Mouse (Mus musculus) embryo, embryonic 10 days (tissue): ENCODE measurements around the gene Dnah12.
A peak's percentile ranks its signal among the peaks of the same experiment; 100 is the strongest.
"Not testable (repeated sequence)": the region's sequence is repeated elsewhere in the genome, so short reads cannot be mapped to it uniquely, and the experiment has no call there.

ENCODE experiments used
- DNase-seq: peaks from one replicate; pipeline ENCODE4 v3.0.0-alpha.2; 2015; ENCODE audit warnings: low spot score

Dnah12 gene

GRCm38 (mm10) chr14:26692974-26693373 is at the start of gene Dnah12:
Dnah12 (plus strand) TSS chr14:26693274.
- no peak for DNase-seq

GRCm38 (mm10) chr14:26645989-26646650 is 47.0 kb upstream of the Dnah12 start:
- DNase-seq: no peak

GRCm38 (mm10) chr14:26647811-26648210 is 45.3 kb upstream of the Dnah12 start:
- DNase-seq: no peak

DNA sequence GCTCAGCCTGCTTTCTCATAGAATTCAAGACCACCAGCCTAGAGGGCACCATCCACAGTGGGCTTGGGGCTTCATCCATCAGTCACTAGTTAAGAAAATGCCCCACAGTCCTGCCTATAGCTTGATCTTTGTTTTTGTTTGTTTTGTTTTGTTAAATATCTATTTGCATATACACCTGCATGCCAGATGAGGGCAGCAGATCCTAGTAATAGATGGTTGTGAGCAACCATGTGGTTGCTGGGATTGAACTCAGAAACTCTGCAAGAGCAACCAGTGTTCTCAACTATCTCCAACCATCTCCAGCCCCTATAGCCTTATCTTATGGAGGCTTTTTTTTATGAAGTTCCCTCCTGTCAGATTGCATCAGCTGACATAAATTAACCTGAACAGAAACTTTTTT is 41.2 kb upstream of the Dnah12 start:
- DNase-seq: no peak

DNA sequence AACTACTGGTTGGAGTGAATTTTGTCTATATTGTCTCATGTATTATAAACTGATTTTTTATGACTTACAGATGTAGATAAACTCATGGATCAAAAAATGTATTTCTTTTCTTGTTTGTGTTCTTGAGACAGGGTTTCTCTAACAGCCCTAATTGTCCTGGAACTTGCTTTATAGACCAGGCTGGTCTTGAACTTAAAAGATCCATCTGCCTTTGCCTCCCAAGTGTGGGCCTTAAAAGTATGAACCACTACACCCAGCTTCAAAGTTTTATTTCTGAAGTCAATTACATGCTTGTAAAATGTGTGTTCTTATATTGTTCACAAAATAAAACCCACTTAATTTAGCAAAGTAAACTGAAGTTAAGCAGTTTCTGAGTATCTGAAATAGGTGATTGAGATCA is 34.9 kb upstream of the Dnah12 start:
- DNase-seq: no peak

DNA sequence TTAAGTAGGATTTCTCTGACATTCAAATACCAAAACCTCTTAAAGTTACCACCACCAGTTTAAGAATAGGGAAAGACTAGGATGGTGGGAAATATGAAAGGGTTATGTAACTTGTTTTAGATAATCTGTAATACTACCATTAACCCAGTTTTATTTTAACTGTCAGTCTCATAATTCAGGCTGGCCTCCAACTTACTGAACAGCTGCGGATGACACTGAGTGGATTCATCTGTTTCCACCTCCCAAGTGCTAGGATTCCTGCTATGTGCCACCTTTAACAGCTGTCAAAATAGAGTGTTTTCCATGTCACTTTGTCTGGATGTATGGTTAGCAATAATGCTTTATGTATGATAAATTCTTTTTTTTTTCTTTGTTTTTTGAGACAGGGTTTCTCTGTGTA is 32.8 kb upstream of the Dnah12 start:
- DNase-seq: no peak

DNA sequence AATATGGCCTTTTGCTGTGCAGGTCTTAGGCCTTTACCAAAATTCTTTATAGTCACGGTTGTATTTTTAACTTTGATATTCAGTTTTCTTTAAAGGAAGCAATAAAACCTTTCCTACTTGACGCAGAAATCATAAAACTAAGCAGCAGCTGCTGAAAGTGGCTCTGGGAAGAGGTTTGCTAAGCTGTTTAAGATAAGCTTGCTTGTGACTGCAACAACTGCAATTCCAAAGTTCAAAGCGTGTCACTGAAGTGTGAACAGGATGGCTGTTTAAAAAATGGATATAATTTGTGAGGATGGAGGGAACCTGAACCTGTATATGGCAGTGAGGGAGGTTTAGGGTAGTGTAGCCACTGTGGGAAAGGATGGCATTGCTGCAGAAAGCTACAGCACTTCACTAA is 31.1 kb upstream of the Dnah12 start:
- no peak for DNase-seq

DNA sequence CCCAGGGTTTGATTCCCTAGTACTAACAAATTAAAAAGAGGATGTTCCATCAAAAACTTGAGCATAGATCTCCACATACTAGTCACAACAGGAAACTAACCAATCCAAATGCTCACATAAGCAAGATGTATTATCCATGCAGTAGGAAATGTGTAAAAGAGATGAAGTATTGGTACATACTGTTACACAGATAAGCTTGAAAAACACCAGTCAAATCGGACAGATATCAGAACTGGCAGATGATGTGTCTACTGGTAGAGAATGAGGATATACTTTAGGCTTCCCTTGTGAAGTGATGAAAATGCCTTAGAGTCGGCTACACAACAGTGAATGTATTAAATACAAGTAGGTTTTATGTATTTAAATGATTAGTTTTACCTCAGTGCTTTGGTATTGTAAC is 30.6 kb upstream of the Dnah12 start:
- no peak for DNase-seq

DNA sequence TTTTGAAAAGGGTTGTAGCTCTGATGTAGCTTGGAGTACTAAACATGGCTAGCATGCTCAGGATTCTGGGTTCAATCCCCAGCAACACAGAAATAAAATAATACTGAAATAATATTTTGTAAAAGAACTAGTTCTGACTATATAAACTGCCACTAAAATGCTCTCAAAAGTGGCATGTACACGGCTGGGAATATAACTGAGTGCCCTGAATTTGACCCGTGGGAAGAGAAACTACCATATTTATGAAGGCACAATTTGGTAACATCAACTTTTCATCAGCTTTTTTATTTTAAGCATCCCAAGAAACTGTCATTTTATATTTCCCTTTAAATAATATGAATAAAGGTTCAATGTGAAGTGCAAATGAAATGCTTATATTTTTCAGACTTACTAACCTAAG is 29.2 kb upstream of the Dnah12 start:
- no peak for DNase-seq

GRCm38 (mm10) chr14:26667991-26668370 is 25.1 kb upstream of the Dnah12 start:
- no peak for DNase-seq

DNA sequence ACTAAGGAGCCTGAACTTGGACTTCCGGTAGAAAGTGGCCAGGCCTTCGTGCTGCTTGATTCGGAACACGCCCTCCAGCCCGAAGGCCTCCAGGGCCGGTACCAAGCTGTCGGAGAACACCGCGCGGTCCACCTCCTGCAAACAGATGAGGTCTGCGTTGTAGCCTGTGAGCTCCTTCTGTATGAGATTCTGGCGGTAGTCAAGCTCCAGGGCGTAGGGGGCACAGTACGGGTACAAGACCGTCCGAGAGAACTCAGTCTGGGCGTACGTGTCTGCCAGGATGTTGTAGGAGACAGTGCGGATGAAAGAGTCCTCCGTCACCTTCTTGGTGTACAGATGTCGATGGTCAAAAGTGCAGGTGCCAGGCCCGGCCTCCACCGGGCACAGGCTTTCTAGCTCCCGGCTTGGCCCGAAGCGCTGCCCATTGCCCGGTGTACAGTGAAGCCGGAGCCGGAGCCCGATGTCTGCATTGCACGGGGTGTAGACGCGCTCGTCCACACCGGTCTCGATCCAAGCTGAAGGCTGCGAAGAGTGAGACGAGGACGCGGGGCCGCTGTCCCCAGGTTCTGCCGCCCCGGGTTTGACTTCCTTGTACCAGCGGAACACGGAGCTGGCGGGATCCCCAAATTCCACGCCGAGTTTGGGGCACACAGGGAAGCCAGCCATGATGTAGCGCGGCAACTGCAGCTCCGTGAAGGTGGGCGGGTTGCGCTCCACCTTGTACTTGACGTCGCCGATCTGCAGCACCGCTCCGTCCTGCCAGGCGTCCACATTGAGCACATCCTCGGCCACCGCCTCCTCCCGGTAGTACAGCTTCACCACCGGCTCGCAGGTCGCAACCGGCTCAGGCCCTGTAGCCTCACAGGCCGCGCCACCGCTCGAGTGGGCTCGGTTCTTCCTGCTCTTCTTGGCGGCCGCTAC is 24.4 kb upstream of the Dnah12 start:
- DNase-seq: peak; percentile 60

GRCm38 (mm10) chr14:26669292-26670073 is 23.6 kb upstream of the Dnah12 start, which contains the start of gene Pde12:
Pde12 (minus strand) TSS chr14:26669883.
- peak; percentile 93 for DNase-seq

DNA sequence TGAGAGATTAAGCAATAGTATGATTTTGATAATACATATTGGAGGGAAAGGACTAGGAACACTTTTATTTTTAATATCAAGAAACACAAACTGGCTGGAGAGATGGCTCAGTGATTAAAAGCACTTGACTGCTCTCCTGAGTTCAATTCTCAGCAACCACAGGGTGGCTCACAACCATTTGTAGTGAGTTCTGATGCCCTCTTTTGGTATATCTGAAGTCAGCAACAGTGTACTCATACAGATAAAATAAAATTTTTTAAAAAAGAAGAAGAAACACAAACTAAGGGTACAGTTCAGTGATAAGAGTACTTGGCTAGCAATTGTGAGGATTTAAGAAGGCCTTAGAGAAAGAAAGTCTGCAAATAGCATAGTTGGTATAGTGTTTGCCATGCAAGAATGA is 22.1 kb upstream of the Dnah12 start:
- DNase-seq: no peak

DNA sequence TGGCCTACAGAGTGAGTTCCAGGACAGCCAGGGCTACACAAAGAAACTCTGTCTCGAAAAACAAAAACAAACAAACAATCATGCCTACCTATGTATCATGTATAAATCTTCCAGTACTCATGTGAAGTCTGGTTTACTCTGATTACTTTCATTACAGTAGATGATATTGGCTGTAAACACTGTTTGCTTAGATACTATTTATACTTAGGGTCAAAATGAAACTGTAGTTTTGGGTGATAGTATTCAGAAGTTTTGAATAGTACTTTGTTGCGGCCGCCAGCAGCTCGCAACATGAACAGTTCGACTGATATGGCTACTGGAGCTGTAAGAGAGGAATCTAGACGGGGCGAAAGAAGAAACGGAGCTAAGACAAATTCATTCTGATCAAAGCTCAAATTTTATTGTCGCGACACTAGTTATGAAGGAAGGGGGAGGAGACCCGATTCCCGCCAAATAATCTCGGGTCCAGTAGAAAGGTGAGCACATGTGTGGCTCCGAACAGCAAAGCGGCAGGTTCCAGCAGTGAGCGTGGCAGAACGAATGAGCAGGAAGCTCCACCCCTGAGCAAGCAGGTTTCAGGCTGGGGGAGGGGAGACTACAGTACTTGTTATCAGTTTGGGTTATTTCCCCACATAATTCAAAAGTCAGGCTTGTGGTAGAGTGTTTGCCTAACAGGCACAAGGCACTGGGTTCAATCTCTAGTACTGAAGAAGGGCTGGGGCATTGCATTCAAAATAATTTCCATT is 21.0 kb upstream of the Dnah12 start:
- not testable (repeated sequence) for DNase-seq

DNA sequence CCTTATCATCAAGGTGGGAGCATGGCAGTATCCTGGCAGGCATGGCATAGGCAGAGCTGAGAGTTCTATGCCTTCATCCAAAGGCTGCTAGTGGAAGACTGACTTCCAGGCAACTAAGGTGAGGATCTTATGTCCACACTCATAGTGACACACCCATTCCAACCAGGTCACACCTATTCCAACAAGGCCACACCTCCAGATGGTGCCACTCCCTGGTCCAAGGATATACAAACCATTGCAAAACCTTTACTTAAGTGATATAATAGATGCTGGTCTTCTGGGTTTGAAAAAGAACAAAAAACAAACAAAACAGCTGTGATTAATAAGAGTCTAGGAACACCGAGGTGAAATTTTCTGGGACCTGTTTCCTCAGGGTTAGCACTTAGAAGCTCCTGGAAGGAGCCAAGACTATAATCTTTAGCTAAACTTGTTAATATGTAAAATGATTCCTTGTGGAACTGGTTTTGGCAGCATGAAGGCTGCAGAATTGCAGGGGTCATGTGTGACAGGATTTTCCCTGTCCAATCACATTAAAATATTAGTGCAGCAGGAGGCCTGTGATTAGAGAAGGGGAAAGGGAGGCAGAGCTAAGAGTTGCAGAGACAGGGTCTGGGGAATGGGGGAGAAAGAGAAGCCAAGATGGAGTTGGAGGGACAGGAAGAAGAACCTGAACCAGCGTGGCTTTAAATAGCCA is 18.5 kb upstream of the Dnah12 start:
- DNase-seq: not testable (repeated sequence)

DNA sequence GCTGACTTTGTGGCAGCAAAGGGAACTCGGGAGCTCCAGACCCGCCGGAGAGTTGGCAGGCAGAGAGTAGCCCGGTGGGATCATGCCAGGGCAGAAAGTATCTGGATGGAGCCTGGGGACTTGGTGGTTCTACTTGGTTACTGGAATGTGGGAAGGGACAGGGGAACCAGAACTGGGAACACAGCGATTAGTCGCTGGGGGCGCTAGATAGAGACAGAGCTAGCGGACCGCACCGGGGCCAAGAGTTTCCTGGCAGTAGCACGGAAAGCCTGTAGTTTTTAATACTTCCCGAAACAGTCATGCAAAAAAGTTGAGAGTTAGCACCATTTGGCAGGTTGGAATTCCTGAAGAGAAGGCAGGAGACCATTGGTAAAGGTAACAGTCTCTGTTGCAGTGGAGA is 17.7 kb upstream of the Dnah12 start:
- DNase-seq: peak; percentile 48

GRCm38 (mm10) chr14:26675791-26676190 is 17.3 kb upstream of the Dnah12 start:
- no peak for DNase-seq

GRCm38 (mm10) chr14:26690727-26691126 is 2.3 kb upstream of the Dnah12 start:
- no peak for DNase-seq

DNA sequence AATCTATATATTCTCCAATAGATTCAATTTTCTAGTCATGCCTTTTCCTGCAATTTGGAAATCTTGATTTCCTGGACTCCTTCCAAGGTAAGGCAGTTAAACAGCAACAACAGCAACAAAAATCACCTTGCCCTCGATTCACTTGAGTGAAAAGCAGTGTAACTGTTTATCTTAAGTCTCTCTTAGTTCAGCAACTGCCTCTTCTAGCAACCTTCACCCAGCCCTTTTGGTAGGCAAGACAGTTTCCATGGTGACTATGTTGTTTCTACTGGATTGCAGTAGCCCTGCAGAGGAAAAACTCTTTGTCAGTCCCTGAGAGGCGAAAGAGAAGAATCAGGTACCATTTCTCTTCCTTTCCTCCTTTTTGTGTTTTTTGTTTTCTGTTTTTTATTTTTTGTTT is 1.7 kb upstream of the Dnah12 start:
- no peak for DNase-seq

DNA sequence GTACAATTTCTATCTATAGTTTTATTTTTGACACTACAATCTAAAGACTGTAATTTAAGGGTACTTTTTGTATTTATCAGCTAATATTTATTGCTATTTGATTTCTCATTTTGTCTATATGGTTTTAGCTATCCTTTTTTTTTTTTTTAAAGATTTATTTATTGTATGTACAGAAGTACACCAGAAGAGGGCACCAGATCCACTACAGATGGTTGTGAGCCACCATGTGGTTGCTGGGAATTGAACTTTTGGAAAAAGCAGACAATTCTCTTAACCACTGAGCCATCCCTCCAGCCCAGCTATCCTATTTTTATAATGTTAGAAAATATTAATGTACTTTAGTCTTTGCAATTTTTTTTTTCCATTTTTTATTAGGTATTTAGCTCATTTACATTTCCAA is 4.8 kb downstream of the Dnah12 start:
- peak; percentile 39 for DNase-seq

GRCm38 (mm10) chr14:26705246-26705645 is 12.2 kb downstream of the Dnah12 start:
- DNase-seq: not testable (repeated sequence)
